ENCODE assay signal across 10 mouse cellular contexts in genomic region chrX:168415403-168415802, GRCm38 (mm10).
DNase-seq lines count a peak whose midpoint lies in the region; ATAC-seq lines count a peak whose summit lies in the region.
"Had no signal": no experiment of that assay in that cellular context is flagged by ENCODE, and none has a peak within 500 bp of the region (broad histone marks: within the 10 kb centered on the region; RNA-seq: fewer than 3 reads in every experiment).

No protein-coding gene starts in this region.

- no peak overlapping the region for H3K27ac ChIP-seq in hindbrain, embryonic 14.5 days
- no peak overlapping the region for H3K27ac ChIP-seq in hindbrain, embryonic 16.5 days (ENCODE audit: low read depth, low read length)
- H3K27ac ChIP-seq: hindbrain, embryonic 15.5 days had no signal

- H3K4me3 ChIP-seq in hindbrain, embryonic 14.5 days (replicated peaks; ENCODE audit: low read length) = no peak overlapping the region
- H3K4me3 ChIP-seq in hindbrain, embryonic 16.5 days (ENCODE audit: low read length) = no peak overlapping the region
- H3K4me3 ChIP-seq: hindbrain, embryonic 15.5 days had no signal

- no peaks in the 10 kb centered on the region for H3K9me3 ChIP-seq in hindbrain, embryonic 14.5 days (ENCODE audit: control insufficient read depth, low read length)
- no peaks in the 10 kb centered on the region for H3K9me3 ChIP-seq in hindbrain, embryonic 16.5 days (ENCODE audit: control insufficient read depth, low read length)
- H3K9me3 ChIP-seq: hindbrain, embryonic 15.5 days had no signal

- 0 out of 2 replicates have a peak, but pooled peaks cover 5% of the 10 kb centered on the region for H3K27me3 ChIP-seq in hindbrain, embryonic 14.5 days (ENCODE audit: control insufficient read depth, insufficient read depth, low read length)
- H3K27me3 ChIP-seq in hindbrain, embryonic 16.5 days (replicated peaks; ENCODE audit: control insufficient read depth, insufficient read depth, low read length) = no peaks in the 10 kb centered on the region

- peak; percentile 65 for DNase-seq in hindbrain, embryonic 14.5 days (ENCODE audit: low spot score)
- peak; percentile 3 for DNase-seq in right cerebral cortex, adult 18-20 months
- no peak for DNase-seq in right cerebral cortex, postnatal 10 days (ENCODE audit: low spot score in 2 of 2)
- DNase-seq in embryo, embryonic 11.5 days (ENCODE audit: low read depth, low spot score) = peak; percentile 1
- peak; percentile 1 for DNase-seq in yolk sac, embryonic 10.5 days (ENCODE audit: low spot score)
- no peak for DNase-seq in urinary bladder, postnatal 4 days (ENCODE audit: low spot score in 2 of 2)
- DNase-seq: thymus, adult 2 months had no signal

- H3K4me1 ChIP-seq in hindbrain, embryonic 14.5 days (replicated peaks; ENCODE audit: control insufficient read depth, insufficient read depth, low read length) = no peaks in the 10 kb centered on the region
- no peaks in the 10 kb centered on the region for H3K4me1 ChIP-seq in hindbrain, embryonic 16.5 days (ENCODE audit: control insufficient read depth, insufficient read depth, low read depth, low read length)
- H3K4me1 ChIP-seq: hindbrain, embryonic 15.5 days had no signal

- no peak overlapping the region for H3K4me2 ChIP-seq in hindbrain, embryonic 14.5 days (replicated peaks)
- no peak overlapping the region for H3K4me2 ChIP-seq in hindbrain, embryonic 16.5 days (ENCODE audit: low read length)
- H3K4me2 ChIP-seq: hindbrain, embryonic 15.5 days had no signal

- no peaks in the 10 kb centered on the region for H3K36me3 ChIP-seq in hindbrain, embryonic 14.5 days (replicated peaks; ENCODE audit: control insufficient read depth, insufficient read depth)
- no peaks in the 10 kb centered on the region for H3K36me3 ChIP-seq in hindbrain, embryonic 16.5 days (ENCODE audit: control insufficient read depth, insufficient read depth, low read length)
- H3K36me3 ChIP-seq: hindbrain, embryonic 15.5 days had no signal

- WGBS in hindbrain, embryonic 14.5 days = 15% methylated on average over 3 of the region's 3 CpGs
- WGBS in hindbrain, embryonic 16.5 days = 25% methylated on average over 3 of the region's 3 CpGs

- H3K9ac ChIP-seq in hindbrain, embryonic 14.5 days = no peak overlapping the region
- H3K9ac ChIP-seq in hindbrain, embryonic 16.5 days (ENCODE audit: low read depth, low read length) = no peak overlapping the region
- H3K9ac ChIP-seq: hindbrain, embryonic 15.5 days had no signal

- no peak for ATAC-seq in hindbrain, embryonic 14.5 days (ENCODE audit: low FRiP score)
- no peak for ATAC-seq in hindbrain, embryonic 16.5 days
- ATAC-seq in activated CD4-positive, CD25-positive, alpha-beta regulatory T cell, adult 4 months = no peak

Comparison
In these comparisons a context has a peak if more than half of its experiments do, and no peak if none do; other contexts are left out.
1. DNase-seq: peak in hindbrain, embryonic 14.5 days (single experiment), right cerebral cortex, adult 18-20 months (single experiment), embryo, embryonic 11.5 days (single experiment) and yolk sac, embryonic 10.5 days (single experiment); none in right cerebral cortex, postnatal 10 days (0 of 2) and urinary bladder, postnatal 4 days (0 of 2).